Mouse (Mus musculus) heart, embryonic 10.5 days (tissue): ENCODE results near the gene Mxd3. TPM values are rescaled to one million over a fixed set of nuclear protein-coding genes. Genes with fewer than 3 reads are reported as not detected.

Experiments used
- DNase-seq: peaks from one replicate; pipeline ENCODE4 v3.0.0-alpha.2; 2017; ENCODE audit warnings: low spot score
- H3K27ac ChIP-seq: fragments of 300-500 bp; sonication (generic); 2 replicates; pipeline ENCODE4 v1.5.1; 2016; ENCODE audit warnings: mild to moderate bottlenecking
- H3K27me3 ChIP-seq: fragments of 300-500 bp; sonication (generic); 2 replicates; pipeline ENCODE4 v1.6.1; 2016; ENCODE audit warnings: mild to moderate bottlenecking; ENCODE audit not compliant: poor library complexity, insufficient read depth, severe bottlenecking
- H3K36me3 ChIP-seq: fragments of 300-500 bp; sonication (generic); 2 replicates; pipeline ENCODE4 v1.6.1; 2016; ENCODE audit warnings: mild to moderate bottlenecking, moderate library complexity
- H3K4me1 ChIP-seq: fragments of 300-500 bp; sonication (generic); 2 replicates; pipeline ENCODE4 v1.6.1; 2016; ENCODE audit warnings: mild to moderate bottlenecking
- H3K4me3 ChIP-seq: fragments of 300-500 bp; sonication (generic); 2 replicates; pipeline ENCODE4 v1.5.1; 2016; ENCODE audit warnings: mild to moderate bottlenecking, moderate library complexity
- H3K9me3 ChIP-seq: fragments of 300-500 bp; sonication (generic); 2 replicates; pipeline ENCODE4 v1.6.1; 2016; ENCODE audit warnings: mild to moderate bottlenecking, moderate library complexity
- whole genome bisulfite sequencing: fragments of 180-500 bp; shearing (Covaris S2); methylation state at CpG from one replicate; pipeline ENCODE4 v1.1.7; 2016; 5-methylcytosine and 5-hydroxymethylcytosine counted together
- polyA plus RNA-seq: library from polyadenylated mRNA; unstranded; fragments of >200 nt; fragmentation: Nextera tagmentation; extraction: Ambion mirVana; gene quantifications from 2 replicates; pipeline ENCODE4 v1.2.1, GENCODE M21; 2016

Gene Mxd3
- polyA plus RNA-seq, 1 experiment from 2014 or later, result 15.0 TPM

GRCm38 (mm10) chr13:55296760-55297159, 32.9 kb downstream of the Mxd3 start:
- no peak overlapping the region for H3K27ac ChIP-seq
- no peak for DNase-seq
- peaks cover 96% of the 10 kb centered on the region for H3K36me3 ChIP-seq
- H3K9me3 ChIP-seq, result no peaks in the 10 kb centered on the region
- 95% methylated on average over 1 of the region's 1 CpGs for whole genome bisulfite sequencing
- H3K4me3 ChIP-seq, result no peak overlapping the region
- no peaks in the 10 kb centered on the region for H3K27me3 ChIP-seq
- no peaks in the 10 kb centered on the region for H3K4me1 ChIP-seq

GRCm38 (mm10) chr13:55288854-55289253, 40.8 kb downstream of the Mxd3 start:
- WGBS, result 87% methylated on average over 3 of the region's 3 CpGs
- no peak for DNase-seq
- H3K27ac ChIP-seq, result no peak overlapping the region
- H3K36me3 ChIP-seq, result peaks cover 86% of the 10 kb centered on the region
- H3K4me1 ChIP-seq, result no peaks in the 10 kb centered on the region
- H3K4me3 ChIP-seq, result no peak overlapping the region
- H3K9me3 ChIP-seq, result no peaks in the 10 kb centered on the region
- H3K27me3 ChIP-seq, result no peaks in the 10 kb centered on the region

GRCm38 (mm10) chr13:55277646-55278045, 52.0 kb downstream of the Mxd3 start:
- H3K9me3 ChIP-seq, result no peaks in the 10 kb centered on the region
- H3K4me3 ChIP-seq, result no peak overlapping the region
- WGBS, result 86% methylated on average over 5 of the region's 5 CpGs
- H3K4me1 ChIP-seq, result no peaks in the 10 kb centered on the region
- no peak overlapping the region for H3K27ac ChIP-seq
- H3K27me3 ChIP-seq, result no peaks in the 10 kb centered on the region
- DNase-seq, result no peak
- peaks cover 69% of the 10 kb centered on the region for H3K36me3 ChIP-seq

- H3K36me3 ChIP-seq, result peaks cover 70% of the 10 kb centered on the region
- H3K4me3 ChIP-seq, result no peak overlapping the region
- H3K9me3 ChIP-seq, result no peaks in the 10 kb centered on the region
- no peak for DNase-seq
- 85% methylated on average over 5 of the region's 5 CpGs for WGBS
- H3K27me3 ChIP-seq, result no peaks in the 10 kb centered on the region
- H3K4me1 ChIP-seq, result no peaks in the 10 kb centered on the region
- no peak overlapping the region for H3K27ac ChIP-seq
Measured at GRCm38 (mm10) chr13:55277203-55277602, 52.4 kb downstream of the Mxd3 start.

Other genes starting within 250 kb of the Mxd3 start
- gene Uimc1, start 229.5 kb downstream of the Mxd3 start, polyA plus RNA-seq, result 16.1 and 18.9 TPM in 2 replicates
- gene Zfp346, start 224.5 kb downstream of the Mxd3 start, polyA plus RNA-seq, result 18.1 and 20.4 TPM in 2 replicates
- not detected in 2 replicates for gene Gm17617, start 196.3 kb downstream of the Mxd3 start, polyA plus RNA-seq
- 0.46 and 3.5 TPM in 2 replicates for gene Fgfr4, start 177.2 kb downstream of the Mxd3 start, polyA plus RNA-seq
- gene Nsd1, start 120.0 kb downstream of the Mxd3 start, polyA plus RNA-seq, result 51.0 and 58.4 TPM in 2 replicates
- 478 and 538 TPM in 2 replicates for gene Prelid1, start 9.3 kb downstream of the Mxd3 start, polyA plus RNA-seq
- gene Rab24, start 7.9 kb downstream of the Mxd3 start, polyA plus RNA-seq, result 57.4 and 76.2 TPM in 2 replicates
- gene Lman2, start 33.0 kb upstream of the Mxd3 start, polyA plus RNA-seq, result 114 and 117 TPM in 2 replicates
- gene Rgs14, start 39.9 kb upstream of the Mxd3 start, polyA plus RNA-seq, result 0.18 and 0.68 TPM in 2 replicates
- not detected in 2 replicates for gene Slc34a1, start 68.4 kb upstream of the Mxd3 start, polyA plus RNA-seq
- gene Pfn3, start 85.4 kb upstream of the Mxd3 start, polyA plus RNA-seq, result not detected in 2 replicates
- 0.21 and 8.5 TPM in 2 replicates for gene F12, start 97.0 kb upstream of the Mxd3 start, polyA plus RNA-seq
- gene Grk6, start 115.2 kb upstream of the Mxd3 start, polyA plus RNA-seq, result 29.5 and 44.2 TPM in 2 replicates
- gene Prr7, start 134.4 kb upstream of the Mxd3 start, polyA plus RNA-seq, result 0.17 and 0.21 TPM in 2 replicates
- gene Dbn1, start 158.3 kb upstream of the Mxd3 start, polyA plus RNA-seq, result 101 and 166 TPM in 2 replicates
- 397 and 462 TPM in 2 replicates for gene Pdlim7, start 183.9 kb upstream of the Mxd3 start, polyA plus RNA-seq
- 0.57 and 2.4 TPM in 2 replicates for gene Dok3, start 199.5 kb upstream of the Mxd3 start, polyA plus RNA-seq
- 43.4 and 64.1 TPM in 2 replicates for gene Ddx41, start 206.8 kb upstream of the Mxd3 start, polyA plus RNA-seq
- 25.9 and 44.0 TPM in 2 replicates for gene Fam193b, start 241.3 kb upstream of the Mxd3 start, polyA plus RNA-seq
- gene Tmed9, start 243.9 kb upstream of the Mxd3 start, polyA plus RNA-seq, result 129 and 173 TPM in 2 replicates